Mouse (Mus musculus): ENCODE measurements around the gene Tpmt.

Tpmt gene

DNA sequence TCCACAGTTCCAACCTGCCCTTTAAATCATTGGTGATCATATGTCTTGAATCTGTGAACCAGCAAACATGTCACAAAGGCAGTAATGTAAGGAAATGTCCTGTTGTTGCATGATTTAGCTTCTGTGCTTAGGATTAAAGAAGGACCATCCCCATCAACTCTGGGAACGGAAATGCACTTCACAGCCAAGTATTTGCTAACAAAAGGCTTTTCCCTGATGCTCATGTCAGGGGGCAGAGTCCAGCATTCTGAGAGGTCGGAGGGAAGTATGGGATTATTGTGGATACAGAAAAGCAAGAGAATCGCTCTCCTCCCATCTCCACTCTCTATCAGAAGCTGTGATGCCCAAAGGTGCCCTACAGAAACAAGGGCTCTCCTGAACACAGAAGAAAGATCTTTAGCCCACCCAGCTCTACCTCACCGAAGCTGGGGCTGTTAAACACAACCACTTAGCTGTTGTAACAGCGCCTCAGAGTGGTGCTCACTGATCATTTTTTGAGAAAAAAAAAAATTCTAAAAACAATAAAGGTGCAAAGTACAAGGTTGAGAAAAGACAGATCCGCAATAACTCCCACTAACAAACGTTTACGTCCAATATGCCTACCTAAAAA lies 2.4 kb downstream of the Tpmt start:
- DNase-seq, result peak in 1 of 2 experiments; percentile 46

DNA sequence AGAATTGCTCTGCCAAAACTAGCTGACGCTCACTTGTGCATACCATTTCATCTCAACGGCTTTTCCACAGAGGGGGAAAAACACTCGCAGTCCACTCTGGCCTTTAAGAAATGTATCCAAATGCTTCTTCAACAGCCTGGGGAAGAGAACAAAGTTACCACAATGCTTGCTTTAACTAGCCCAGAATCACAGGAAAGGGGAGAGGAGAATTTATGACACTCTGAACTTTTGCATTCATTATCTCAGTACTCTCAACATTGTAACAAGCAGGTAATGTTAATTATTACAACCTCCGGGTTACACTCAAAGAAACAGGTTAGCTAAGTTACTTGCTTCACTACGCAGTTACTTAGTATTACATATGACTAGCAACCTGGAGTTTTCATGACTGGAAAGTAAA lies 4.5 kb downstream of the Tpmt start:
- peak; percentile 30 to 69 for DNase-seq

DNA sequence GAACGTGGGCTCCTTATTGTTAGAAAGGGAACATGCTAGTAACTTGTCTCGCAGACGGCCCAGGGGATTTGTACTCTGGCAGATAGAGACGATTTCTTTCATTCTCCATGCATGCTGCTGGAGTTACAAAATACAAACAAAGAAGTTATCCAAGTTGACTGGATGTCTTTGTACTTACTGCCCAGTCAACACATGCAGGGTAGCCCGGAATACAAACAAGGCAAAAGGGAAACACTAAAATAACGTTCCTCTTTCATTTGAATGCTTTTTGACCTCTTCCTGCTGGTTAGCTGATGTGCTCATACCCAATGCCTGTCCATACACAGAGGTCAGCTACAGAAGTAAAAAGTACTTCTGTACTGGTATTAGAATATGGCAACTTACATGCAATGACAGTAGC lies 6.6 kb downstream of the Tpmt start:
- DNase-seq, result no peak

DNA sequence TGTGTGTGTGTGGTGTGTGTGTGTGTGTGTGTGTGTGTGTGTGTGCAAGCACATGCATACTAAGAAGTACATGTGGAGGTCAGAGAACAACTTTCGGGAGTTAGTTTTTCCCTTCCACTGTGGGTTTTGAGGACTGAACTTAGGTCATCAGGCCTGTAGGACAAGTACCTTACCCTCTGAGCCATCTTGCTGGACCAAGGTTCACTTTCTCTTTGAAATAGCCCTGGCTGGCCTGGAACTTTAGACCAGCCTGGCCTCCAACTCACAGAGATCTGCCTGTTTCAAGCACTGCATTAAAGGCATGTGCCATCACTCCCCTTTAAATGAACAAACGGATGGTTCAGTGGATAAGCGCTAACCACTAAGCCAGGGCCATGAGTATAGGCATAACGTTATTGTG lies 10.9 kb downstream of the Tpmt start:
- DNase-seq, result no peak

DNA sequence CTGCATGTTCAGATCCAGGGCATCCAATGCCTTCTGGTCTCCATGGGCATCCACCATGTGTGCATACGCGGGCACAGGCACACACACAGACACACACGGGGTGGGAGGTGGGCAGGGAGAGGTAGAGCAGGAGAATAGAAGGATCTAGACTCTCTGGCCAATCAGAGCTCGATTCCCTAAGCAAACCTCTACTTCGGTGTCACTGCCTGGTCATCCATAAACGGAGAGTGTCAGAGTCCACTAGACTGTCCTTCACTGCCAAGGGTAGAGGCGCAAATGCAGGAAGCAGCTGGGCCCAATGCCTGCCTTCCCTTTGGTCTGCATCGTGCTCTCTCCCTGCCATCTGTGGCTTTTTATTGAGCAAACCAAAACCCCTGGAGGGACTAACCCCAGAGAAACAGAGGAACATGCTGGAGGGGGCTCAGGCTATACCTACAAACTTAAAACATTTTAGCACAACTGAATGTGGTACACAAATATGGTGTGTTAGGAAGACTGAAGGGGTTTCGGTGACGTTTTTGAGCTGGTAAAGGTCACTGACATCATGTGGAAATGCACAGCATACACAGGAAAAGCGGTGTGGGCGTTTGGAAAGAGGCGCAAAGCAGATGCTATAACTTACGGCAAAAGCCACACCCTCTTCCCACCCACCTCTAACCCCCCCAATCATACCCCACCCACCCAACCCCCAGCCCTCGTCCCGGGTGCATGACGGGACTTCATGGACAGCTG lies 14.0 kb downstream of the Tpmt start:
- peak; percentile 61 to 65 for DNase-seq

DNA sequence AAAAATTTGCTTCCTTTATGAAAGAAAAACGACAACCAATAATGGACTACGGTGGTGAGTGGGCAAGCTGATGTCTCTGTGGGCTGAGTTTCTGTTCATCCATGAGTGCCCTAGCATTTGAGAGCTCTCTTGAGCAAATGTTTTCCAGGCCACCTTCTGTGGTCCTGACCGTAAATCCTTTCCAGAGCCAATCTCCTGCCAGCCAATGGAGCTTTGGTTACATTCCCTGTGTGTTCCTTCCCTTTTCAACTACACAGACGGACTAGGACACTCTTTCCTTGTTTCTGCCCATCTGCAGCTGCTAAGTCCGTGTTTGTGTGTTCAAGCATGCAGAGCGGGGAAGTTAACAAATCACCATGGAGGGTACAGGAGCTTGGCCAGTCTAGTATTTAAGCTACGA lies 23.7 kb downstream of the Tpmt start:
- peak in 1 of 2 experiments; percentile 35 for DNase-seq

DNA sequence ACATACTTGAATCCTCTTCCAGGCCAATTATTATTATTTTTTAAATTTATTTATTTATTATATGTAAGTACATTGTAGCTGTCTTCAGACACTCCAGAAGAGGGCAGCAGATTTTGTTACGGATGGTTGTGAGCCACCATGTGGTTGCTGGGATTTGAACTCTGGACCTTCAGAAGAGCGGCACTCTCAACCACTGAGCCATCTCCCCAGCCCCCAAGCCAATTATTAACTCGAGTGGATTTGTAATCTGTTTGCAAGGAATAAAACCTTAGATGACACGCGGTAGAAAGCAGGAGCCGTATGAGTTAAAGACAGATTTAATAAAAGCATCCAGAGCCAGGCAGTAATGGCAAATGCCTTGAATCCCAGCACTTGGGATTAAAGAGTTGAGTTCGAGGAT lies 24.8 kb downstream of the Tpmt start:
- DNase-seq, result peak in 1 of 2 experiments; percentile 44

DNA sequence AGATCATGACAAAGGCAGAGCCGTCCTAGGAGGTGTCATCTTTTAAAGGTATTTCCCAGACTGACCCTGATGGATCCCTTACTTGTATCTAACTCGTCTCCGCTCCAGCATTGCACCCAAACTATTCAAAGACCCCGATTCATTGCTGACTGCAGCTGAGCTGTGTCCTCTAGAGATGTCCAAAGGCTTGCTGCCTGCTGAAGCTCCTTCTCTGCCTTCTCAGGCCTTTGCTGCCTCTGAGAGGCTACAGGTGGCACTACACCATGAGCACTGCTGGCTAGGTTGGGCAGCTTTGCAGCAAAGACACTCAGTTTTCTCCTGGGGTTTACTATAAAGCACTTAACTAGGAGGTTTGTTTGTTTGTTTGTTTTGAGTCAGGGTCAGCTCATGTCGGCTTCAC lies 27.3 kb downstream of the Tpmt start:
- peak; percentile 35 to 61 for DNase-seq

DNA sequence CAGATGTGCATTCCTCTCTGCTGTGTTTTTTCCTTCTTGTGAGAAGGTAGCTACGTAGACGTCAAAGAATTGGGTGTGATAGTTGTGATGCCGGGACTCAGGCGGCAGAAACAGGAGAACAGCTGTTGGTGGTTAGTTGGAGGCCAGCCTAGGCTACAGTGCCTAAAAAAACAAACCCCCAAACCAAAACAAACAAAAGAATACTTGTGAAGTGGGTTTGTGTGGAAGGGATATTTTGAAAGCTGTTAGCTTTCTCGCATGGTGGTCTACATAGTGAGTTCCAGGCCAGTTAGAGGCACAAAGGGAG lies 29.4 kb downstream of the Tpmt start:
- DNase-seq, result no peak

DNA sequence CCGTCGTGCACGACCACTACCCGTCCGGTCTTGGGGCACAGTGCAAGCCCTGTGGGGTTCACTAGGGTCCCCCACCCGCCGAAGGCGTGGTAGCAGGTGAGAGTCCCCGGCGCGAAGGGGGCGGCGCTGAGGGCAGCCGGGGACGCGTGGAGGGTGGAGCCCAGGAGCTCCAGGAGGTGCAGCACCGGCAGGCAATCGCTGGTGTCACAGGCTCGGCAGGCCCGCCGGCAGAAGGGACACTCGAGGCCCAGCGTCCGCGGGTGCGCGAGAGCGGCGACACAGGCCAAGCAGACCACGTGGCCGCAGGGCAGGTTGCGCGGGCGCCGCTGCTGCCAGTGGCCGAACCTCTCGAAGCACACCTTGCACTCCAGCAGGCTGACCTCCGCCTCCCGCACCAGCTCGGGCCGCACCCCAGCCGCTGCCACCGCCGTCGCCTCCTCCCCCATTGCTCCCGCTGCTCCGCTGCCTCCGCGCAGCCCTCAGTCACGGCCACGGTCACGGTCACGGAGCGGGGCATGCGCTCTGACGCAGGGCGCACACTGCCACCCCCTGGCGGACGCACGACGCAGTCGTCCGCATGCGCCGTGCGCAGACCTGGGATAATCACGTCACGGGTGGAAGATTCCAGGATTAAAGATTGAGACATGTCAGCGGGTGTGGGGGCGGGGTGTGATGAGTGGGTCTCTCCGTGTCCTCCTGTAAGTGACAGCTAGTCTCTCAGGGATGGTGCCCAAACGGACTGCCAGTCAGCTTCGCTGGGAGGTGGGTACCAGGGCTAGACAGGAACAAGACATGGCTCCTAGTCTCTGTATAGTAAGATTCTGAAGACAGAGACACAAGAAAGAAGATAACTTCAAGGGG lies 30.0 kb downstream of the Tpmt start, which contains the start of gene Nhlrc1:
Nhlrc1 (minus strand) TSS at position 517 of the 861 bp plus-strand sequence.
- peak; percentile 56 to 72 for DNase-seq

DNA sequence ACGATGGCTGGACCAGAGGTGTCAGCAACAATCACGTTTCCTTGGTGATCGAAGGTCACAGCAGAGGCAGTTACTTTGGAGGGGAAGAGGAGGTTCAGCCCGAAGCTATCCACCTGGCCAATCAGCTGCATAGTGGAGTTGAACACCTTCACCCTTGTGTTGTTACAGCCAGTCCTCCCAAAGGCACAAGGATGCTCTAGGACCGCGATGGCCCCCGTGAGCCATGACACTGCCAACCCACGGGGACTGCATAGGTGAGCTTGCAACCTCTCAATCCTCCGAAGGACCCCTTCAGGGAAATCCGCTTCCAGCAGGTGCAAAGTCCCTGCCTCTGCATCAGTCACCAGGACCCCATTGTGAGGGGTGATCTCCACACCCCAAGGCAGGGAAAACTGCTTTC lies 30.8 kb downstream of the Tpmt start:
- no peak for DNase-seq

DNA sequence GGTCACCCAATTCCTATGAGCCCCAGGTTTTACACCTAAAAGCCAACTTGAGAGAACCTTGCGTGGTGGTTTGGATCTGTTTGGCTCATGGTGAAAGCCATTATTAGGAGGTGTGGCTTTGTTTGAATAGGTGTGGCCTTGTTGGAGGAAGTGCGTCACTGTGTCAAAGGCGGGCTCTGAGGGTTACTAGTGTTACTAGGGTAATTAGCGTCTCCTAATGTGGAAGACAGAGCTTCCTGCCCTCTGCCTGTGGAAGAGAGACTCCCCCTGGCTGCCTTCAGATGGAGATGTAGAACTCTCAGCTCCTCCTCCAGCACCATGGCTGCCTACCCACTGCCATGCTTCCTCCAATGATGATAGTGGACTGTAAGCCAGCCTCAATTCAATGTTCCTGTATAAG lies 42.9 kb downstream of the Tpmt start:
- no peak for DNase-seq

DNA sequence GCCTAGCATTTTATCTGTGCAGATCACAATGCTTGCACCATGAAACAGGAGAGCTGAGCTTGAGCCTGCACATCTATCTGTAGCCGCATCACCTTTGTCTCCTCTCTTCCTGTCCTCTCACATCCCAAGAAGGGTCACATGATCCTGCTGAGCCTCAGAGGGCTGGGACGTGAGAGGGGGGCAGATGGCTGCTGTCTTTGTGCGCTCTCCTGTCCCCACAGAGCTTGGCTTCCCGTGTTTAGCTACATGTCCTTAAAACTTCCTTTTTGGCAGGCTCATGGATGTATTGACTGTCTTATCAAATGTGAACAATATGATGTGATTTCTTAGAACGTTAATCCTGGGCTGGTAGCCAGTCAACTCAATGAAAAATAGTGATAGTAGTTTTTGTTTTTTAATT lies 45.0 kb downstream of the Tpmt start:
- no peak for DNase-seq

DNA sequence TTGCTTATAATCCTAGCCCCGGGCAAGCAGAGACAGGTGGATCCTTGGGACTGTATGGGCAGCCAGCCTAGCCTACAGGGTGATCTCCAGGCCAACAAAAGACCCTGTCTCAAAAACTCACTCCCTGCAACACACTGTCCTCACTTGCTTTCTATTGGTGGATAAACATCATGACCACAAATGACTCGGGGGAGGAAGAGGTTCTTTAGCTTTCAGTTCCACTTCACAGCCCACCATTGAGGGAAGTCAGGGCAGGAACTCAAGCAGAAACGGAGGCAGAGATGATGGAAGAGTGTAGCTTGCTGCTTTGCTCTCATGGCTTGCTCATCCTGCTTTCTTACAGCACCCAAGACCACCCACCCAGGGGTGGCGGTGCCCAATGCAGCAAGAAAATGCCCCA lies 47.2 kb downstream of the Tpmt start:
- DNase-seq, result no peak

DNA sequence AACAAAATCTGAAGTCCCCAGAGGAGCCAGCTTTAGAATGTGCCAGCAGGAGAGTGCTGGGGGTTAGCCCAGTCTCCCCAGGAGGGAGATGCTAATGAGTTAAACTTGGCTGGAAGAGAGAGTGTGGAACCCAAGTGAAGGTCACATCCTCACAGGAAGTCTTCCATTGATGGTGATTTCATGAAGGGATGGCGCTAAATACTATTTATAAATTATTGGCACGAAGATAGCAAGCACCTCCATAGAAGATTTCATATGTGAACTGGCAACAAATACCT lies 51.3 kb downstream of the Tpmt start:
- DNase-seq, result no peak

DNA sequence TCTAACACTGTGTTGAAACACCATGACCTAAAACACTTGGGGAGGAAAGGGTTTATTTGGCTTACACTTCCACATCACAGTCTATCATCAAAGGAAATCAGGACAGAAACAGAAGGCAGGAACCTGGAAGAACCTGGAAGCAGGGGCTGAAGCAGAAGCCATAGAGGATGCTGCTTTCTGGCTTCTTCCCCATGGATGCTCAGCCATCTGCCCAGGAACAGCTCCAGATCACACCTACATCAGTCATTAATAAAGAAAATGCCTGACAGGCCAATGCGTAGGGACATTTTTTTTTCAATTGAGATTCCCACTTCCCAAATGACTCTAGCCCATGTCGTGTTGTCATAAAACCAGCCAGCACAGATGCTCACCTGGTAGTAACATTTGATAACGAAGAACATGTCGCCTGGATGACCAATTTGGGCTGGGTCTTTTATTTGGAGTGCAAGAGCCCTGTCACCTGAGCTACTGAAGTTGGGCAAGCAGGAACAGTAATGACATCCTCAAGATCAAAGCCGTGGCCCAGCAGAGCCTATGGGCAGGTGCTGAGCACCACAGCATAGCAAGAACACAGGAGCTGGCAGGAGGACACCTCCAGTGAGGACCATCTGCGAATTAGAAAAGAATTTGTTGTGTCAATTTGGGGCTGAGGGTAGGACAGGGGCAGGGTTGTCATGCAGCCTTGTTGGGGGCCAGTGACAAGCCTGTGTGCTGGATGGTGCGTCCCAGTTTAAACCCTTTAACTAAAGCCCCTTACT lies 51.8 kb downstream of the Tpmt start:
- no peak for DNase-seq

DNA sequence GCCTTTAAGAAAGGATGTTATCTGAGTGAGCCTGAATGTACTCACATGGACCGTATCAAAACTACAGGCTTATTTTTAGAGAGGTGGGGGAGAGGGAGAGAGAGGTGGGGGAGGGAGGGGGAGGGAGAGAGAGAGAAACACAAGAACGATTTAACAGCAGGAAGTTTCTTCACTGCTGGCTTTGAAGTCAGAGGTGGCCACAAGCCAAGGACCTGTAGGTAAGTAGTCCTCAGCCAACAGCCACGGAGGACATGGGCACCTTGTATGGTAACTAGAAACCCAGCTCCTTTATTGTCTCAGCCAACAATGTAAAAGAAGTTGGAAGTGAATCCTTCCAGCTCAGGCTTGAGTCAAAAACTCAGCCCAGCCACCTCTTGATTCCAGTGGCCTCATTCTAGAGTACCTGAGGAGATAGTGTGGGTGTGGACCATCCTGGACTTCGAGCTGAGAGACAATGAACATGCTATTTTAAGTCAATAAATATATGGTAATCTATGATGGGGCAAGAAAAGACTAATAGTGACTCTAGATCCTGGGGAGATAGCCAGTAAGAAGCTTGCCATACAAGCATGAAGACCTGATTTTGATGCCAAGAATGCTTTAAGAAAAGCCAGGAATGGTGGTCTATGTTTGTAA lies 54.0 kb downstream of the Tpmt start:
- no peak for DNase-seq

DNA sequence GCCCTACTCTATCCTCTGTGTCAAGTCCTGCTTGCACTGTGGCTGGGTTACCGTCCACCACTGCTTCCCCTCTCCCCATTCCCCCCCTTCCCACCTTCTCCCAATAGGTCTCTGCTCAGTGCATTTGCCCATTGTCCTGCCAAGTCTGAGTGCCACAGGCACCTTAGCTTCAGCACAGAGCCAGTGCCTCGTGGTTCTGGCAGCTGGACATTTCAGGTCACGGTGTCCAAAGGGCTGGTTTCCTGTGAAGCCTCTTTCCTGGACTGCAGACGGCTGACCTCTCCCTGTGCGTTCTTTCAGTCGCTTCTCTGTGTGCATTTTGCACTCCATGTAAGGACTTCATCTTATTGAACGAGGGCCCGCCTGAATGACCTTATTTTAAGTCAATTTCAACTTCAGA lies 56.6 kb downstream of the Tpmt start:
- no peak for DNase-seq

DNA sequence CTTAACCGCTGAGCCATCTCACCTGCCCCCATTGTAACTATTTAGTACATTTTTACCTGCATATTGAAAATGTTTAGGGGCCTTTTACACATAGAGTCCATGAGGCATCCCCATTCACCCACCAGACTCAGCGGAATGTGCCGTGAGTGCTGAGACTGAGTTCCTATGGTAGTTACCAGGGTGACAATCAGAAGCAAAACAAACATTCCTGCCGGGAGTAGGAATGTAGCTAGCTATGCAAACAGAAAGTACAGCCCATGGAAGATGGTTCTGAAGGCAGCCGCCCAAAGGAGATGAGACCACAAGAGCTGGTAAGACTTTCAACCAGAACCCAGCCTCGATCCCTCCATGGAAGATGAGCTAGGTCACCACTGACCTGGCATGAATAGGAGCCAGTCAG lies 58.3 kb downstream of the Tpmt start:
- no peak for DNase-seq

DNA sequence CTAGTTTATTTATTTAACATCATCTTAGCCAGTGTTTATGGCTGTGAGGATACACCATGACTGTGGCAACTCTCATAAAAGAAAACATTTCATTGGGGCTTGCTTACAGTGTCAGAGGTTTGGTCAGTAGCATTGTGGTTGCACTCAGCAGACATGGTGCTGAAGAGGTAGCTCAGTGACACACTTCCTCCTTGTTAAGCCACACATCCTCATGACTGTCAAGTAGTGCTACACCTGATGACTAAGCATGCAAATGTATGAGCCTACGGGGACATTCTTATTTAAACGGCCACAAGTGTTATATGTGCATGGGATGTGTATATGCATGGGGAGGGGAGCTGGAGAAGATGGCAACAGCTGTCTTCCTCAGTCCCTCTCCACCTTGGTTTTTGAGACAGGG lies 60.7 kb downstream of the Tpmt start:
- DNase-seq, result no peak

DNA sequence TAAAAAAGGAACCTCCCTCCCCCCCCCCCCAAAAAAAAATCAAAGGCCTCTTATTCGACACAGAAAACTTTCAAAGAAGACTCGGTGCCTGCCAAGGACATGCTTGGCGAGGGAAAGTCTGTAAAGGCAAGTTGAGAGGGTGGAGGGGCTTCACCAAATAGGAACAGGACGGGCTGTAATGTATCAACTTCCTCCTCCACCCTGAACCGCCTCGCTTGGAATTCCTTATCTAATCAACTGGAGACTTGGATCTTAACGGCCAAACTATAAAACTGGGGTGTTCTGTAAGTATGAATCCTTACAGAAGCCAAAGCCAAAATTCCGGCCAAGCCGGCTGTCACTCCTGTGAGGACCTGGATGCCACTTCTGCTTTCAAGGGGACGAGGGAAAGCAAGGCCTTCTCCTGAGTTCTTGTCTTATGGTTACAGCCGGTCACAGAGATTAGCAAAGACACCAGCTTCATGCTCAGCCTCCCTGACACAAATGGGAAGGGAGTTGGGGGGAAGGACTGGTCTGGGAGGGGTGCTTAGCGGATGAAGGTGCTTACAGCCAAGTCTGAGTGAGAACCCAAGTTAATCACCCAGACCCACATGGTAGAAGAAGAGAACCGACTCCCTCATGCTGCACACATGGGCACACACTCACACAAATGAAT lies 64.6 kb downstream of the Tpmt start:
- DNase-seq, result no peak

DNA sequence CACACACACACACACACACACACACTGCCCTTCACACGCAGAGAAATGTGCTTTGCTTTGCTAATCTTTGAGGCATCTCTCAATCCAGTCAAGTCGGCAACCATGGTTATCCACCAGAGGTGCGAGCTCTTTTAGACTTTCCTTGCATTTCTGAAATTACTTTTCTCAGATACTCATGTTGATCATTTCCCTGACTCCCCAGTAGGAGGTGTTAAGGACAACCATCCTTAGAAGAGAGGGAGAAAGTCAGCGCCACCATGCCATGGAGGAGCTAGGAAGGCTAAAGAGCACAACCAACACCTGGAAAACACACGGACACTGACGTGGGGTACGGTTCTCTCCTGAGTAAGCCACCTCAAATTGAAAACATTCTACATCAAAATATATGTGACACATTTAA lies 68.0 kb downstream of the Tpmt start:
- DNase-seq, result no peak

DNA sequence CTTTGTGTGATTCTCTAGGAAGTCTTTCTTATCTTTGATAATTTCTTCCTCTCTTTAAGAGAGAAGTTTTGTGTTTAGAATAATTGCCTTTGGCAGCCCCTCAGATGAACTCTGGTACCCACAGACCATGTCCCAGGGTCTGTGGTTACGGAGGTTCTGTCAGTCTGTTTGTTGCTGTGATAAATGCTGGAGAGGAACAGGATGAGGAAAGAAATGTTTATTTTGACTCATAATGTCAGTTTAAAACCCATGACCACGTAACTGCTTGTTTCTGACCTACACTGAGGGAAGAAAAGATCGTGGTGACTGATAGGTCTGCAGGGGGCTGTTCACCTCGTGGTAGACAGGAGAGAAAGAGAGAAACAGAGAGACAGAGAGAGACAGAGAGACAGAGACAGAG lies 68.6 kb downstream of the Tpmt start:
- DNase-seq, result no peak
